In genomic region chr11:90170014-90170320, GRCm38 (mm10) we compare ENCODE assay signal across 8 mouse cellular contexts. TPM values are rescaled to one million over a fixed set of nuclear protein-coding genes. Genes with fewer than 3 reads are reported as not detected.
DNase-seq lines count a peak whose midpoint lies in the region; ATAC-seq and TF ChIP-seq lines count a peak whose summit lies in the region.

No protein-coding gene starts in this region.

- no peaks in the 10 kb centered on the region for H3K4me1 ChIP-seq in limb, embryonic 14.5 days (ENCODE audit: control insufficient read depth, insufficient read depth, low read length)
- H3K4me1 ChIP-seq in midbrain, embryonic 15.5 days = 0 out of 2 replicates have a peak, but pooled peaks cover 5% of the 10 kb centered on the region

- DNase-seq in urinary bladder, postnatal 14 days (ENCODE audit: low spot score) = peak; percentile 40
- no peak for DNase-seq in urinary bladder, adult 2 months (ENCODE audit: low spot score)
- peak; percentile 35 to 41 for DNase-seq in gastrocnemius, postnatal 36 days
- DNase-seq in kidney, adult 18-20 months = peak; percentile 54
- DNase-seq in limb, embryonic 14.5 days (ENCODE audit: low spot score) = peak; percentile 86
- DNase-seq in telencephalon, adult 2 months (ENCODE audit: low read depth, low spot score) = peak; percentile 62

- TF ChIP-seq POLR2A in limb, embryonic 14.5 days (IDR thresholded peaks at IDR 0.05; ENCODE audit: borderline replicate concordance, extremely low read depth, insufficient read depth, insufficient read length) = no peak

- no peak overlapping the region for H3K27ac ChIP-seq in limb, embryonic 14.5 days (replicated peaks; ENCODE audit: low read depth, low read length)
- H3K27ac ChIP-seq in midbrain, embryonic 15.5 days = no peak overlapping the region

- H3K9ac ChIP-seq in limb, embryonic 14.5 days (ENCODE audit: low read depth, low read length, severe bottlenecking) = no peak overlapping the region
- no peak overlapping the region for H3K9ac ChIP-seq in midbrain, embryonic 15.5 days

- WGBS in limb, embryonic 14.5 days = 2% methylated on average over 7 of the region's 7 CpGs
- under 1% methylated on average over 7 of the region's 7 CpGs for WGBS in midbrain, embryonic 15.5 days

- intact Hi-C loops in gastrocnemius, postnatal 36 days (cut with DNase I) = no loop called here

- H3K36me3 ChIP-seq in limb, embryonic 14.5 days (ENCODE audit: control insufficient read depth, insufficient read depth, low read length) = no peaks in the 10 kb centered on the region
- H3K36me3 ChIP-seq in midbrain, embryonic 15.5 days (replicated peaks) = no peaks in the 10 kb centered on the region

- peak overlapping the region; percentile 41 for H3K4me2 ChIP-seq in limb, embryonic 14.5 days (replicated peaks; ENCODE audit: low read depth, low read length, severe bottlenecking)
- H3K4me2 ChIP-seq in midbrain, embryonic 15.5 days = peak overlapping the region; percentile 42

- ATAC-seq in common myeloid progenitor, adult 5-6 weeks (replicated peaks; ENCODE audit: low read depth, poor library complexity, severe bottlenecking) = peak; percentile 82
- peak; percentile 83 for ATAC-seq in limb, embryonic 14.5 days (ENCODE audit: low FRiP score, low read depth)
- peak; percentile 90 for ATAC-seq in midbrain, embryonic 15.5 days (replicated peaks)

- H3K27me3 ChIP-seq in limb, embryonic 14.5 days (ENCODE audit: control insufficient read depth, insufficient read depth, low read length) = no peaks in the 10 kb centered on the region
- 0 out of 2 replicates have a peak, but pooled peaks cover 6% of the 10 kb centered on the region for H3K27me3 ChIP-seq in midbrain, embryonic 15.5 days (replicated peaks)

- H3K9me3 ChIP-seq in limb, embryonic 14.5 days (ENCODE audit: control insufficient read depth, low read length) = no peaks in the 10 kb centered on the region
- H3K9me3 ChIP-seq in midbrain, embryonic 15.5 days = no peaks in the 10 kb centered on the region

- H3K4me3 ChIP-seq in limb, embryonic 14.5 days (replicated peaks; ENCODE audit: low read length) = peak overlapping the region; percentile 15
- peak overlapping the region; percentile 27 for H3K4me3 ChIP-seq in midbrain, embryonic 15.5 days

RNA-seq across cellular contexts. Expression of gene Gm45716, which starts 17.5 kb away (rescaled TPM):
- 2.4 and 3.5 TPM in 2 replicates for polyA plus RNA-seq in urinary bladder, adult 2 months (2012; rRNA removed)
- 4.3 and 11.0 TPM in 2 replicates for total RNA-seq in common myeloid progenitor, adult 5-6 weeks (2017)
- 1 to 10 TPM; 1.7 to 2.1 TPM for total RNA-seq in gastrocnemius, postnatal 36 days (2021)
- polyA plus RNA-seq in limb, embryonic 14.5 days (2012; rRNA removed) = 4.1 and 4.2 TPM in 2 replicates
- polyA plus RNA-seq in limb, embryonic 14.5 days (2014; fragmentation: Nextera tagmentation; extraction: Ambion mirVana) = 7.7 and 8.1 TPM in 2 replicates
- polyA plus RNA-seq in midbrain, embryonic 15.5 days (2015; fragmentation: Nextera tagmentation; extraction: Ambion mirVana) = 21.3 and 23.6 TPM in 2 replicates
